Mouse (Mus musculus) brain, embryonic 14.5 days (tissue): ENCODE results near the gene Plekhg5.

Experiments
- CTCF ChIP-seq: fragments of 200-500 bp; IDR thresholded peaks from 2 replicates; pipeline ENCODE4 v1.5.1; 2012; ENCODE audit warnings: inconsistent platforms, mild to moderate bottlenecking, moderate library complexity, borderline replicate concordance; ENCODE audit not compliant: insufficient read depth, insufficient read length; ENCODE audit errors: extremely low read depth
- POLR2A ChIP-seq: fragments of 200-500 bp; IDR thresholded peaks from 2 replicates; pipeline ENCODE4 v1.6.1; 2012; ENCODE audit warnings: mild to moderate bottlenecking, inconsistent platforms, borderline replicate concordance; ENCODE audit not compliant: poor library complexity, insufficient read depth, insufficient read length, severe bottlenecking; ENCODE audit errors: extremely low read depth

DNA sequence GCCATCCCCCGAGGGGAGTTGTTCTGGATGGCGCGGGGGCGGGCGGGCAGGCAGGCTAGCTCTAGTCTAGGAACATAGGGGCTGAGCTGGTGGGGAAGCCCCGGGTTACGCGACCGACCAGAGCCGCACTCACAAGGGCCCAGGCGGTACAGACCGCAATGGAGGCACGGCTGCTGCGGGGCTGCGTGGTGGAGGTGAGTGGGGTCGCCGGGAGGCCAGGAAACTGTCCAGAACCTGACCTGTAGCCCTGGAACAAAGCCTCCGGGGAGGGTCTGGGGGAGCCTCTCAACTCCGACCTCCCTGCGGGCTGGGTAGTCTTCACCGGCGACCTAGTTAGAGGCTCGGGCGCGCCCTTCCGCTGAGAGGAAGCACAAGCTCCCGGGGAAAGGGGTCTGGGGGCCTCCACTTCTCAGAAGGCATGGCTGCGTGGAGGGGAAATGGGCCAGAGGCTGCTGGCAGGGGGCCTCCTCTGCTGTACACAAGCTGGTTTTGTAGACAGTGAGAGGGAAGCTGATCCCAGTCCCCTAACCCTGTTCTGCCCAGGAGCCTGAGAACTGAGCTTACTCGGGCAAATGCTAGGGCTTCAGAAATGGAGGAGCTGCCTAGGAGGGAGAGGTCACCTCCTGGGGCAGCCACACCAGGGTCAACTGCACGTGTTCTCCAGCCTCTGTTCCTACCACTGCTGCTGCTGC is 43.8 kb downstream of the Plekhg5 start, which contains the start of gene Tnfrsf25:
- TF ChIP-seq CTCF (no peak), POLR2A (no peak)
